Mouse (Mus musculus) frontal cortex, adult (tissue): Measurements from ENCODE around the gene Rnf123.

Source experiments
- ATAC-seq: cut with Nextera tagmentation; 2 replicates; pipeline ENCODE4 v1.9.2; 2017; ENCODE audit warnings: mild to moderate bottlenecking, moderate library complexity, mixed read lengths; ENCODE audit not compliant: low TSS enrichment

Rnf123 gene

GRCm38 (mm10) chr9:108104766-108105548, 21.8 kb upstream of the Rnf123 start:
- no peak for ATAC-seq

GRCm38 (mm10) chr9:108099619-108100018, 16.5 kb upstream of the Rnf123 start:
- no peak for ATAC-seq

GRCm38 (mm10) chr9:108095949-108096712, 13.0 kb upstream of the Rnf123 start:
- no peak for ATAC-seq

- ATAC-seq: peak; percentile 31
Observed at GRCm38 (mm10) chr9:108095518-108095917, 12.4 kb upstream of the Rnf123 start.

GRCm38 (mm10) chr9:108094998-108095411, 11.9 kb upstream of the Rnf123 start:
- ATAC-seq: 0 out of 2 replicates have a peak, but pooled peaks have one; percentile 21

- ATAC-seq: peak; percentile 50
Observed at GRCm38 (mm10) chr9:108094184-108094941, 11.2 kb upstream of the Rnf123 start, which contains the start of gene Apeh. Apeh (minus strand) TSS chr9:108094606.

DNA sequence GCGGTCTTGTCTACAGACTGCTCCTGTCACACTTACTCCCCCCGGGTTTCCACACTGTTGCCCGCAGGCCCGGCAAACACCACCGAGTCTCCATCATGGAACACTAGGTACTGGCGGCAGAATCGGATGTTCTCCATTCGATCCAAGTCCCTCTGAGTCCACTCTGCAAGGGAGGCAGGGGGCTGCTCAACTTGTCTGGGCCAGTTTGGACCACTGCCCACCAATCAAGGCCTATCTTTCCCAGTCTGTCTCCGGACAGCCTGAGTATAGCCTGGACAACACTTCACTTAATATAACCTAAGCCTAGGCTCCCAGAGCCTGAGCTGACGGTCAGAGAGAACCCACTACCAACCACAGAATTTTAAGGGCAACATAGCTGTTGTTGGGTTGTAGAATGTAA, 10.4 kb upstream of the Rnf123 start:
- no peak for ATAC-seq

DNA sequence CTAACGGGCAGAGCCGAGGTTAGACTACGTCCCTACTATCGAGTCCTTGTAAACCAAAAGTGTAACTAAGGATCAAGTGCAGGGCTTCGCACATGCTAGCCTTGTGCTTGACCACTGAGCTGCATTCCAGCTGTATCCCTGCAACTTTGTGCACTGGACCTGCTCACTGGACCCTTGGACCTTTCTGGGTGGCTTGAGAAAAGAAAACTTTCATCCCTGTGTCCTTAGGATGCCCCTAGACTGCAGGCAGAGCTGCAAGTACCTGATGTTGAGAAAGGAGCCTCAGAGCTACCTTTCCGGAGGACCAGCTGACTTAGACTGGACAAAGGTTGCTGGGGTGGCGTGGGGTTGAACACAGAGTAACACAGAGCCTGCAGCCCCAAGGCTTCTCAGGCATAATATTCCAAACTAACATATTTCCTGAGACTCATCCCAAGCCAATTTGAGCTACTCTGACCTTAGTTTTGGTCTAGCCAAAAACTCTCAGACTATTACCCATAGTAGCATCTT, 7.5 kb upstream of the Rnf123 start:
- ATAC-seq: no peak

GRCm38 (mm10) chr9:108085261-108085660, 2.1 kb upstream of the Rnf123 start:
- no peak for ATAC-seq

GRCm38 (mm10) chr9:108083561-108083960, 415 bp upstream of the Rnf123 start:
- ATAC-seq: no peak

GRCm38 (mm10) chr9:108082549-108082948, 597 bp downstream of the Rnf123 start:
- ATAC-seq: no peak

DNA sequence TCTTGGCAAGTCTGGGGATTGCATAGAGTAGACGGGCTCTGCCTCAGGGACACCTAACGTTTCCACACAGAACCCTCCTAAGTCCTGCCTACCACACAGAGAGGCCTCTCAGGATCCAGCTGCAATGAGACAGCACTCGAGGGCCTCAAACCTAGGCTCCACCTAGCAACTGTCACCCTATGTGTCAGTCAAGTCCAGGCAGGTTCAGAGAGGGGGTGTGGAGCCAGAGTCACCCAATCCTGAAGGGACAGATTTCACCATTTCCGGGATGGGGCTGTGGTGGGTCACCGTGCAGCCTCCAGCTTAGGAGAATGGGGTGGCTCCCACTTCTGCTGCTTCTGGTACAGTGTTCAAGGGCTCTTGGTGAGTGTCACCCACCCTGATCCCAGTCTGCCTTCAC, 3.0 kb downstream of the Rnf123 start, which contains the start of gene Mst1:
TSS of gene Mst1 (plus strand) at position 269 of the 400 bp plus-strand sequence.
- ATAC-seq: no peak

GRCm38 (mm10) chr9:108073141-108073930, 9.8 kb downstream of the Rnf123 start:
- no peak for ATAC-seq

DNA sequence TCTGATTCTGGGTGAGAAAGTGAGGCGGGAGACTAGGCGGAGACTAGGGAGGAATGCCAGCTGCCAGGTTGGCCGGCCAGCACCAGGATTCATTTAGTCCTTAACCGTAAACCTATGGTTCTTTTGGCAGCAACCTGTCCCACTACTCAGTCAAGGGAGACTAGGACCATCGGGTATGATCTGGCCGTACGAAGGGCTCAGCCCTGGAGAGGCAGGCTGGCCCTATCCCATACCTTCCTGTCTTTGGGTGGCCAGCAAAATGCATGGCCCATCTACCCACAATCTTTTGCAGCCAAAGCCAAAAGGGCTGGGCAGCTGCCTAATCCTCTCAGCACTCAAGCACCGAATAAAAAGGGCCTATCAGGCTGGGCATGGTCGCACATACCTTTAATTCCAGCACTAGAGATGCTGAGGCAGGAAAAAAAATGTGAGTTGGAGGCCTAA, 10.6 kb downstream of the Rnf123 start:
- ATAC-seq: no peak

DNA sequence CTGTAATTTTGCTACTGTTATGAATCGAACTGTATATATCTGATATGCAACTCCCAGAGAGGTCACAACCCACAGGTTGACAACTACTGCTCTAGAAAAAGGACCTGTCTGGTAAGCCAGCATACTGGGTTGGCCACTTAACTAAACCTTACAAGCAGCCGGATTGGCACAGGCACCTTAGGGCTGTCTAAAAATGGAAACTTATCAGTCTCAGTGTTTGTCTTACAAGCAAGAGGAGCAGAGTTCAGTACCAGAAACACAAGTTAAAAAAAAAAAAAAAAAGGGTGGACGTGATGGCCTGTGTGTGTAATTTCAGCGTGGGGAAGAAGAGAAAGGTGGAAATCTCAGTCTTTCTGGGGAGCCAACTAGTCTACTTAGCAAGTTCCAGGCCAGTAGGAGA, 11.3 kb downstream of the Rnf123 start:
- ATAC-seq: no peak

DNA sequence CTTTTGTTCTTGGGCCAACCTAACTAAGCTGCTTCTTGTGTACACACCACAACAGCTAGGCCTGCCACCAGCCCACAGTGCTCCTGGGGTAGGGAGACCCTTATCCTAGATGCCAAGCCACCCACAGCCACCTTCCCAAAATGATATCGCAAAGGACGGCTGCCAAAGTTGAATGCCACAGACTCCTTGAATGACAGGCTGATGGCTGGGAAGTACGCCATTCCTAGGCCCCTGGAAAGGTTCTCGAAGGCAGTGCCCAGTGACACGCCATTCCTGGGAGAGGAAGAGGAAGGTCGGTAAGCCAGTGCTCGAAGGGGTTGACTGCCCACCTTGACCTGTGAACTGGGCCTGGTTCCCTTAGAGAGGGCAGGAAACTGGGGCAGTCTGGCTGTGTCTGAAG, 13.6 kb downstream of the Rnf123 start:
- no peak for ATAC-seq

GRCm38 (mm10) chr9:108069007-108069406, 14.1 kb downstream of the Rnf123 start:
- ATAC-seq: no peak

DNA sequence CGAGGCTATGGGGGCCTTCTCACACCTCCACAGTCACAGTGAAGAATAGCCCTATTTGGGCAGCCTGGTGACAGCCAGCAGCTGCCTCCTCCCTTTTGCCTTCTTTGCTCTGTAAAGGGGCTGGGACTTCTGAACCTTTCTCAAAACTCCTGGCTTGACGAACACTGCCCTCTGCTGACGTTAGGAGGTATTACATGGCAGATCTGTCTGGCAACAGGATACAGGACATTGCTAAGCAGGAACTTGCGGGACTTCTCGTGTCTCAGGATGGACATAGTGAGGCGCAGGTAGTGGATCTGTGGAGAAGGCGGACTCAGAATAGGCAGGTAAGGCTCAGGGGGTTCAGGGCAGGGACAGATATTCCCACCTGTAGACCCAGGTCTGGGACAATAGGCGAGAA, 15.2 kb downstream of the Rnf123 start:
- ATAC-seq: peak; percentile 35

DNA sequence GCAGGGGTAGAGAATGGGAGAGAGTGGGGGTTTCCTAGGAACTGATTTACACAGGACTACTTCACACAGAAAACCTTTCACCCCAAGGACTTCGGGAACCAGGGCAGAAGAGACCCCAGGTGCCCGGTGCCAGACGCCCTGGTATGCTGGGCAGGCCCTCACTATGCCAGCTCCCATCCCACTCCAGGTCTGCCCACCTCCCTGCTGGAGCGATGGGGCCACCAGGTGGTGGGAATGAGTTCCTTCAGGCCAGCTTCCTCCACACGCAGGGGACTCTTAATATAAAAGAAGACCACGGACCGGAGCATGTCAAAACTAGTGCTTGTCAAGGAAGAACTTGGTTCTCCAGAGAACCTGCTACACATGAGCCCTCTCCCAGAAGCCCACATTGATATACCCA, 15.9 kb downstream of the Rnf123 start:
- no peak for ATAC-seq

DNA sequence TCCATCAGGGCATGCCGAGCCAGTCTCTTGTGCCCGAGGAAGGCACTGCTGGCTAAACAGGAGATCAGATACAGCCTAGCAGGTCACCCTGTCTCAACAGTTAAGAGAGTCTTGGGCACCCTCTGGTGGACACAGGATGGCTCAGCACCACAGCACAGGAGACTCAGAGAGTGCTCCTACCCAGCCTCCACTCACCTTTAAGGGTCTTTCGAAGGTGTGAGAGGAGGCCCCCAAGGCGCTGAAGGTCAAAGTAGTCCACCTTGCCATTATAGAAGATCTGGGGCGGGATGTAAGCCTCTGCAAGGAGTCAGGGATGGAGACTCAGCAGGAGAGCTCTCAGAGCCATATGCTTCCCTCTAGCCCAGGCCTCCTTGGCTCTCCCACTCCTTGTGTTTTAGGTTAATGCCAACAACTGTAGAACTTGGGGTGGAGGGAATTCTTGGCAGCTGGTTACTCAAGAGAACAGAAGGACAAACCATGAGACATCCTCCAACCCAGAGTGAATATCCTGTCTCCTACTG, 17.6 kb downstream of the Rnf123 start:
- peak; percentile 75 for ATAC-seq

- no peak for ATAC-seq
Observed at GRCm38 (mm10) chr9:108063361-108063760, 19.8 kb downstream of the Rnf123 start.
